Comparison of ENCODE assay signal across 8 mouse cellular contexts in genomic region chr15:12371183-12371582, GRCm38 (mm10). TPM values are rescaled to one million over a fixed set of nuclear protein-coding genes. Genes with fewer than 3 reads are reported as not detected.
DNase-seq lines count a peak whose midpoint lies in the region; ATAC-seq and TF ChIP-seq lines count a peak whose summit lies in the region.

No protein-coding gene starts in this region.

- no peaks in the 10 kb centered on the region for H3K9me3 ChIP-seq in intestine, postnatal 0 days (ENCODE audit: control insufficient read depth)
- H3K9me3 ChIP-seq in limb, embryonic 10.5 days (replicated peaks) = no peaks in the 10 kb centered on the region
- no peaks in the 10 kb centered on the region for H3K9me3 ChIP-seq in midbrain, embryonic 15.5 days

- H3K4me2 ChIP-seq in intestine, postnatal 0 days (replicated peaks; ENCODE audit: low read depth) = no peak overlapping the region
- H3K4me2 ChIP-seq in midbrain, embryonic 15.5 days = no peak overlapping the region

- H3K27me3 ChIP-seq in intestine, postnatal 0 days (replicated peaks; ENCODE audit: control insufficient read depth, insufficient read depth, low read length) = no peaks in the 10 kb centered on the region
- peaks cover 10% of the 10 kb centered on the region for H3K27me3 ChIP-seq in limb, embryonic 10.5 days (ENCODE audit: low read depth, poor library complexity, severe bottlenecking)
- 0 out of 2 replicates have a peak, but pooled peaks cover 10% of the 10 kb centered on the region for H3K27me3 ChIP-seq in midbrain, embryonic 15.5 days (replicated peaks)
- H3K27me3 ChIP-seq in splenic B cell, adult 2 months (ENCODE audit: control insufficient read depth, insufficient read depth, low read length, poor library complexity, severe bottlenecking) = no peaks in the 10 kb centered on the region

- no peaks in the 10 kb centered on the region for H3K4me1 ChIP-seq in intestine, postnatal 0 days (replicated peaks; ENCODE audit: control insufficient read depth, insufficient read depth, low read length)
- H3K4me1 ChIP-seq in limb, embryonic 10.5 days = peaks cover 38% of the 10 kb centered on the region
- peaks cover 24% of the 10 kb centered on the region for H3K4me1 ChIP-seq in midbrain, embryonic 15.5 days

- H3K4me3 ChIP-seq in intestine, postnatal 0 days (ENCODE audit: low read depth, low read length) = no peak overlapping the region
- no peak overlapping the region for H3K4me3 ChIP-seq in limb, embryonic 10.5 days
- no peak overlapping the region for H3K4me3 ChIP-seq in midbrain, embryonic 15.5 days

- ATAC-seq in intestine, postnatal 0 days = peak; percentile 31; the same call in 1 of the 2 replicates
- peak; percentile 66 for ATAC-seq in midbrain, embryonic 15.5 days (replicated peaks)

- TF ChIP-seq CTCF in intestine, postnatal 0 days (IDR thresholded peaks at IDR 0.05; ENCODE audit: low read depth) = peak; percentile 93

- no peak overlapping the region for H3K27ac ChIP-seq in intestine, postnatal 0 days (ENCODE audit: low read depth, low read length)
- H3K27ac ChIP-seq in limb, embryonic 10.5 days = peak overlapping the region; percentile 65; the same call in 1 of the 2 replicates
- no peak overlapping the region for H3K27ac ChIP-seq in midbrain, embryonic 15.5 days

- DNase-seq in A20 (ENCODE audit: low read depth, low spot score) (peak; percentile 70), WW6 (ENCODE audit: low read depth, low spot score) (peak; percentile 40)
- DNase-seq in cerebellum, postnatal 36 days = peak; percentile 75 to 82
- DNase-seq in gastrocnemius, adult 8-10 months (ENCODE audit: low spot score in 2 of 2) = peak; percentile 30 to 51
- peak; percentile 78 for DNase-seq in limb, embryonic 10.5 days (ENCODE audit: low spot score)
- DNase-seq in splenic B cell, adult 2 months (ENCODE audit: low read depth, low spot score) = peak; percentile 80

- H3K36me3 ChIP-seq in intestine, postnatal 0 days (ENCODE audit: control insufficient read depth, insufficient read depth) = peaks cover 39% of the 10 kb centered on the region; the same call in 1 of the 2 replicates
- peaks cover 32% of the 10 kb centered on the region for H3K36me3 ChIP-seq in limb, embryonic 10.5 days
- H3K36me3 ChIP-seq in midbrain, embryonic 15.5 days (replicated peaks) = no peaks in the 10 kb centered on the region
- no peaks in the 10 kb centered on the region for H3K36me3 ChIP-seq in splenic B cell, adult 2 months (ENCODE audit: control insufficient read depth, insufficient read depth, low read length, poor library complexity, severe bottlenecking)

- WGBS in intestine, postnatal 0 days = 7% methylated on average over 8 of the region's 8 CpGs
- 7% methylated on average over 8 of the region's 8 CpGs for WGBS in limb, embryonic 10.5 days
- WGBS in midbrain, embryonic 15.5 days = 5% methylated on average over 8 of the region's 8 CpGs

- H3K9ac ChIP-seq in intestine, postnatal 0 days (ENCODE audit: low read depth, low read length) = no peak overlapping the region
- H3K9ac ChIP-seq in midbrain, embryonic 15.5 days = no peak overlapping the region

RNA-seq across cellular contexts. Expression of gene 1810049J17Rik, which starts 49.5 kb away (rescaled TPM):
- under 1 TPM in 1 of 4 experiments, not detected in 3; 0.72 TPM for total RNA-seq in gastrocnemius, adult 8-10 months (2022)
- 6.5 and 6.9 TPM in 2 replicates for polyA plus RNA-seq in intestine, postnatal 0 days (2015; fragmentation: Nextera tagmentation; extraction: Ambion mirVana)
- 0.68 and 1.4 TPM in 2 replicates for polyA plus RNA-seq in limb, embryonic 10.5 days (2016; fragmentation: Nextera tagmentation; extraction: Ambion mirVana)
- polyA plus RNA-seq in midbrain, embryonic 15.5 days (2015; fragmentation: Nextera tagmentation; extraction: Ambion mirVana) = 1.1 TPM in 2 replicates

RNA-seq across cellular contexts. Expression of gene Golph3, which starts 49.9 kb away (rescaled TPM):
- total RNA-seq in gastrocnemius, adult 8-10 months (2022) = 10 to 100 TPM; 66.2 to 86.7 (median 75.1) TPM
- polyA plus RNA-seq in intestine, postnatal 0 days (2015; fragmentation: Nextera tagmentation; extraction: Ambion mirVana) = 67.9 and 70.0 TPM in 2 replicates
- polyA plus RNA-seq in limb, embryonic 10.5 days (2016; fragmentation: Nextera tagmentation; extraction: Ambion mirVana) = 65.9 and 75.5 TPM in 2 replicates
- 62.6 and 64.8 TPM in 2 replicates for polyA plus RNA-seq in midbrain, embryonic 15.5 days (2015; fragmentation: Nextera tagmentation; extraction: Ambion mirVana)
